Mouse (Mus musculus) liver, adult 2 months (tissue): Measurements from ENCODE around the gene Mical2. TPM values are rescaled to one million over a fixed set of nuclear protein-coding genes. Genes with fewer than 3 reads are reported as not detected.

Experiments
- DNase-seq: peaks from one replicate; pipeline ENCODE4 v3.0.0-alpha.2; 2011; ENCODE audit warnings: low read depth, low spot score; ENCODE audit errors: extremely low read depth
- H3K27ac ChIP-seq: fragments of 200-500 bp; replicated peaks from 2 replicates; pipeline ENCODE4 v1.5.1; 2012; ENCODE audit warnings: low read depth, mild to moderate bottlenecking, control low read depth, inconsistent platforms, low read length; ENCODE audit not compliant: insufficient read depth
- H3K27me3 ChIP-seq: fragments of 200-500 bp; 2 replicates; pipeline ENCODE4 v1.6.1; 2012; ENCODE audit warnings: mild to moderate bottlenecking, moderate library complexity, low read length, inconsistent platforms; ENCODE audit not compliant: control insufficient read depth, insufficient read depth
- H3K36me3 ChIP-seq: fragments of 200-500 bp; 2 replicates; pipeline ENCODE4 v1.6.1; 2012; ENCODE audit warnings: low read length, inconsistent platforms; ENCODE audit not compliant: control insufficient read depth, insufficient read depth
- H3K4me1 ChIP-seq: fragments of 200-500 bp; 2 replicates; pipeline ENCODE4 v1.6.1; 2011; ENCODE audit warnings: low read length; ENCODE audit not compliant: control insufficient read depth, insufficient read depth
- H3K4me3 ChIP-seq: fragments of 200-500 bp; 2 replicates; pipeline ENCODE4 v1.5.1; 2011; ENCODE audit warnings: low read depth, mild to moderate bottlenecking, control low read depth, low read length, moderate library complexity; ENCODE audit not compliant: insufficient read depth
- H3K79me2 ChIP-seq: fragments of 200-500 bp; 2 replicates; pipeline ENCODE4 v1.6.1; 2012; ENCODE audit warnings: inconsistent platforms, mild to moderate bottlenecking, low read length, moderate library complexity; ENCODE audit not compliant: control insufficient read depth, insufficient read depth
- H3K9ac ChIP-seq: fragments of 200-500 bp; 2 replicates; pipeline ENCODE4 v1.6.1; 2012; ENCODE audit warnings: low read depth, mild to moderate bottlenecking, control low read depth, inconsistent platforms, low read length
- CTCF ChIP-seq: fragments of 200-500 bp; IDR thresholded peaks from 2 replicates; pipeline ENCODE4 v1.5.1; 2011; ENCODE audit warnings: low read depth, low read length, control low read depth
- POLR2A ChIP-seq: fragments of 200-500 bp; IDR thresholded peaks from 2 replicates; pipeline ENCODE4 v1.6.1; 2011; ENCODE audit warnings: low read length, control low read depth; ENCODE audit not compliant: insufficient read depth; ENCODE audit errors: extremely low read depth
- WGBS: fragments of 180-500 bp; shearing (Covaris S2); methylation state at CpG from one replicate; pipeline ENCODE4 v1.1.7; 2018; 5-methylcytosine and 5-hydroxymethylcytosine counted together
- polyA plus RNA-seq: library from polyadenylated mRNA; depleted of rRNA; stranded (reverse); fragments of >200 nt; gene quantifications from 2 replicates; pipeline ENCODE4 v1.2.3, GENCODE M21; 2012
- total RNA-seq: library from RNA; depleted of rRNA; stranded (reverse); fragments of >200 nt; gene quantifications from 2 replicates; pipeline ENCODE4 v1.2.3, GENCODE M21; 2014

Mical2 gene
- total and polyA plus RNA-seq, 2 experiments = 4.1 to 6.9 TPM

DNA sequence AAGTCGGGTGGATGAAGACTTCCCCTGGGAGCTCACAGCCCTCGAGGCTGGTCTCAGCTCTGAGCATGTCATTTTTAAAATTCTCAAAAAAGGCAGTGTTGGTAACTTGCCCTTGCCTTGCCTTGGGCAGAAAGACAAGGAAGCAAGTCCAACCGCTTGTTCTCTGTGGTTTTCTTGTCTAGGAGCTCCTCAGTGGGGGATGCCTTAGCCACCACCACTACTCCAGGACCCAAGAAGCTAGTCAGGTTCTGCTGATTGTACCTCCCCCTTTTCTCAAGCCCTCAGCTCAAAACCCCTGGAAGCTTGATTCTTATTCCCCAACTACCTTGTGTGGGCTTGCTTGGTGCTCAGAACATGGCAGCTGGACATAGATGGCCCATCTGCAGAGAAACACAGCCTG is 115.4 kb downstream of the Mical2 start:
- H3K27ac ChIP-seq = no peak overlapping the region
- no peaks in the 10 kb centered on the region for H3K4me1 ChIP-seq
- no peak for DNase-seq
- H3K4me3 ChIP-seq = no peak overlapping the region
- peaks cover 7% of the 10 kb centered on the region for H3K36me3 ChIP-seq
- H3K27me3 ChIP-seq = no peaks in the 10 kb centered on the region
- WGBS = 90% methylated on average over 3 of the region's 3 CpGs
- H3K79me2 ChIP-seq = no peaks in the 10 kb centered on the region
- H3K9ac ChIP-seq = no peak overlapping the region
- TF ChIP-seq POLR2A = no peak
- TF ChIP-seq CTCF = no peak

GRCm38 (mm10) chr7:112345687-112346086 is 120.0 kb downstream of the Mical2 start:
- Histone ChIP-seq H3K27me3 (no peaks in the 10 kb centered on the region), H3K4me1 (no peaks in the 10 kb centered on the region), H3K79me2 (no peaks in the 10 kb centered on the region), H3K36me3 (peaks cover 22% of the 10 kb centered on the region), H3K27ac (no peak overlapping the region), H3K9ac (no peak overlapping the region), H3K4me3 (no peak overlapping the region)
- 91% methylated on average over 1 of the region's 1 CpGs for WGBS
- TF ChIP-seq CTCF (no peak), POLR2A (no peak)
- DNase-seq = no peak

DNA sequence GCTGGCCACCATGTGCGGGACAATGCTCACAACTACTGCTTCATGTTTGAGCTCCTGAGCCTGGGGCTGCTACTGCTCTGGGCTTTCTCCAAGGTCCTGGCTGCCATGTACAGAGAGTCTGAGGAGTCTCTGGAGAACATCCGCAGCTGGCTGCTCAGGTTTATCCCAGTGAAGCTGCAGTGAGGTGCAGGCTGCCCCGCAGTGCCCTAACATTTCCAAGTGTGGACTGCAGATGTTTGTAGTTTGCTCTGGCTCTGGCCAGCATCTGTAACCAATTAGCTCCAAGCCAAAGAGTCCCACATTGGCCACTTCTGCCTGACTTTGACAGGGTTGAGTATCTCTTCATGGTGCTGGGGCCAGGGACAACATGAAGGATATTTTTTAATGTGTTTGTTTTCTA is 125.9 kb downstream of the Mical2 start:
- Histone ChIP-seq H3K27ac (no peak overlapping the region), H3K27me3 (no peaks in the 10 kb centered on the region), H3K9ac (no peak overlapping the region), H3K4me1 (peaks cover 2% of the 10 kb centered on the region; the same call in 1 of the 2 replicates), H3K4me3 (no peak overlapping the region), H3K36me3 (peaks cover 27% of the 10 kb centered on the region), H3K79me2 (no peaks in the 10 kb centered on the region)
- DNase-seq = no peak
- 93% methylated on average over 3 of the region's 3 CpGs for WGBS
- no peak for TF ChIP-seq CTCF
- TF ChIP-seq POLR2A = no peak

DNA sequence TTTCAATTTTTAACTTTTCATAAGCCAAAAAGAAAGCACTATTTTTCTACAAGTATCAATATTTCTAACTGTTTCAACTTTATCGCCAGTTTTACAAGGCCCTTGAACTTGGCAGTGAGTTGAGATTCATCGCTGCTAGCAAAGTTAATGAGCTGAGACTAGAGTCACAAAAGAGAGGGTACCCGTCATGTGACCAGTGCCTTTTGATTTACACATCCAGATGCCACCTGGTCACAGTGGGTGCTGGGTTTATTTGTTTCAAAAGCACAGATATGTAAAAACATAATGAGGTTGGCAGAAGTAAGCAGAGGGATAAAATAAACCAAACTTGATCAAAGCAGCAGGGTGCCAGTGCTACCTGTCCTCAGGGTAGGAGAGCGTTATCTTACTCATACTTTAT is 126.3 kb downstream of the Mical2 start:
- 97% methylated on average over 4 of the region's 4 CpGs for WGBS
- DNase-seq = no peak
- TF ChIP-seq POLR2A (no peak), CTCF (no peak)
- Histone ChIP-seq H3K36me3 (peaks cover 25% of the 10 kb centered on the region; the same call in 1 of the 2 replicates), H3K27ac (no peak overlapping the region), H3K9ac (no peak overlapping the region), H3K4me1 (peaks cover 2% of the 10 kb centered on the region; the same call in 1 of the 2 replicates), H3K27me3 (no peaks in the 10 kb centered on the region), H3K79me2 (no peaks in the 10 kb centered on the region), H3K4me3 (no peak overlapping the region)

DNA sequence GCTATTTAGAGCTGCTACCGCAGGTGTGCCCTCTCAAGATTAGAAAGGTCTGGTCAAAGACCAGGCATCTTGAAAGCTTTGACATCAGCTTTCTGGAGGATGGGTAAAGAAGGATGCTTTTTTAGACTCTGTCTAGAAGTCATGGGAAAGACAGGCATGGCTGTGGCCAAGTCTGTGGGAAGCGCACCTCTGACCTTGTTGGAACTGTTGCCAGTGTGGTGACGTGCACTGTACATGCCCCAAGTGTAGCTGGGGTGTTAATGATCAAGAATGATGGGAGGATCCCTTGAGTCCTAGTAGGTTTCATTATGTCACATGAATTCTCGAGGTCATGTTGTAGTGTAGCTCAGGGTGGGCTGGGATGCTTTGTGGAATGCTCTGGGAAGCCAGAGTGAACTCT is 127.4 kb downstream of the Mical2 start:
- peaks cover 21% of the 10 kb centered on the region; the same call in 1 of the 2 replicates for H3K36me3 ChIP-seq
- TF ChIP-seq CTCF (no peak), POLR2A (no peak)
- 70% methylated on average over 4 of the region's 4 CpGs for whole genome bisulfite sequencing
- H3K79me2 ChIP-seq = no peaks in the 10 kb centered on the region
- H3K4me3 ChIP-seq = no peak overlapping the region
- no peak overlapping the region for H3K27ac ChIP-seq
- H3K4me1 ChIP-seq = peaks cover 2% of the 10 kb centered on the region; the same call in 1 of the 2 replicates
- H3K27me3 ChIP-seq = no peaks in the 10 kb centered on the region
- no peak overlapping the region for H3K9ac ChIP-seq
- DNase-seq = peak; percentile 43

- Histone ChIP-seq H3K4me1 (peaks cover 2% of the 10 kb centered on the region; the same call in 1 of the 2 replicates), H3K27ac (no peak overlapping the region), H3K79me2 (no peaks in the 10 kb centered on the region), H3K9ac (no peak overlapping the region), H3K36me3 (peaks cover 19% of the 10 kb centered on the region; the same call in 1 of the 2 replicates), H3K4me3 (no peak overlapping the region), H3K27me3 (no peaks in the 10 kb centered on the region)
- TF ChIP-seq CTCF (no peak), POLR2A (no peak)
- WGBS = 90% methylated on average over 11 of the region's 11 CpGs
- DNase-seq = no peak
Measured at GRCm38 (mm10) chr7:112353939-112354338, 128.3 kb downstream of the Mical2 start.
